Mouse (Mus musculus) stomach, embryonic 15.5 days (tissue): ENCODE data around the gene Rag2. TPM values are rescaled to one million over a fixed set of nuclear protein-coding genes. Genes with fewer than 3 reads are reported as not detected.

Source experiments
- ATAC-seq: fragments of 200-750 bp; cut with Nextera tagmentation; 2 replicates; pipeline ENCODE4 v1.8.0; 2017; ENCODE audit warnings: low read depth, moderate number of reproducible peaks, moderate TSS enrichment; ENCODE audit not compliant: insufficient read depth, low FRiP score
- H3K27ac ChIP-seq: fragments of 300-500 bp; sonication (generic); 2 replicates; pipeline ENCODE4 v1.5.1; 2015; ENCODE audit warnings: mild to moderate bottlenecking, inconsistent platforms
- H3K27me3 ChIP-seq: fragments of 300-500 bp; sonication (generic); replicated peaks from 2 replicates; pipeline ENCODE4 v1.6.1; 2015; ENCODE audit warnings: inconsistent platforms
- H3K36me3 ChIP-seq: fragments of 300-500 bp; sonication (generic); 2 replicates; pipeline ENCODE4 v1.6.1; 2015; ENCODE audit warnings: inconsistent platforms
- H3K4me1 ChIP-seq: fragments of 300-500 bp; sonication (generic); 2 replicates; pipeline ENCODE4 v1.6.1; 2015; ENCODE audit warnings: inconsistent platforms
- H3K4me2 ChIP-seq: fragments of 300-500 bp; sonication (generic); 2 replicates; pipeline ENCODE4 v1.6.1; 2015; ENCODE audit warnings: mild to moderate bottlenecking, inconsistent platforms
- H3K4me3 ChIP-seq: fragments of 300-500 bp; sonication (generic); replicated peaks from 2 replicates; pipeline ENCODE4 v1.5.1; 2015; ENCODE audit warnings: inconsistent platforms
- H3K9ac ChIP-seq: fragments of 300-500 bp; sonication (generic); 2 replicates; pipeline ENCODE4 v1.6.1; 2015; ENCODE audit warnings: inconsistent platforms
- H3K9me3 ChIP-seq: fragments of 300-500 bp; sonication (generic); 2 replicates; pipeline ENCODE4 v1.6.1; 2016; ENCODE audit warnings: inconsistent platforms
- WGBS: fragments of 180-500 bp; shearing (Covaris S2); methylation state at CpG from one replicate; pipeline ENCODE4 v1.1.7; 2015; 5-methylcytosine and 5-hydroxymethylcytosine counted together
- polyA plus RNA-seq: library from polyadenylated mRNA; unstranded; fragments of >200 nt; fragmentation: Nextera tagmentation; extraction: Ambion mirVana; gene quantifications from 2 replicates; pipeline ENCODE4 v1.2.1, GENCODE M21; 2015

Gene Rag2
- polyA plus RNA-seq, 1 experiment from 2014 or later, result 0.09 TPM

- H3K36me3 ChIP-seq, result no peaks in the 10 kb centered on the region
- 30% methylated on average over 8 of the region's 8 CpGs for WGBS
- no peaks in the 10 kb centered on the region for H3K9me3 ChIP-seq
- 0 out of 2 replicates have a peak overlapping the region, but pooled peaks have one; percentile 59 for H3K27ac ChIP-seq
- no peak for ATAC-seq
- H3K4me3 ChIP-seq, result no peak overlapping the region
- H3K27me3 ChIP-seq, result no peaks in the 10 kb centered on the region
- H3K9ac ChIP-seq, result no peak overlapping the region
- H3K4me1 ChIP-seq, result peaks cover 5% of the 10 kb centered on the region; the same call in 1 of the 2 replicates
- H3K4me2 ChIP-seq, result 0 out of 2 replicates have a peak overlapping the region, but pooled peaks have one; percentile 22
Measured at GRCm38 (mm10) chr2:101600703-101601102, 23.8 kb upstream of the Rag2 start.

GRCm38 (mm10) chr2:101603099-101603498 lies 21.4 kb upstream of the Rag2 start:
- 80% methylated on average over 1 of the region's 1 CpGs for WGBS
- H3K9me3 ChIP-seq, result no peaks in the 10 kb centered on the region
- no peak overlapping the region for H3K4me3 ChIP-seq
- no peaks in the 10 kb centered on the region for H3K36me3 ChIP-seq
- no peaks in the 10 kb centered on the region for H3K27me3 ChIP-seq
- peaks cover 5% of the 10 kb centered on the region; the same call in 1 of the 2 replicates for H3K4me1 ChIP-seq
- no peak overlapping the region for H3K4me2 ChIP-seq
- H3K27ac ChIP-seq, result no peak overlapping the region
- ATAC-seq, result no peak
- H3K9ac ChIP-seq, result no peak overlapping the region

- no peak for ATAC-seq
- Histone ChIP-seq H3K36me3 (0 out of 2 replicates have a peak, but pooled peaks cover 3% of the 10 kb centered on the region), H3K4me2 (no peak overlapping the region), H3K4me3 (no peak overlapping the region), H3K9me3 (no peaks in the 10 kb centered on the region), H3K9ac (no peak overlapping the region), H3K27ac (no peak overlapping the region), H3K27me3 (no peaks in the 10 kb centered on the region), H3K4me1 (no peaks in the 10 kb centered on the region)
- WGBS, result 80% methylated on average over 7 of the region's 7 CpGs
Measured at GRCm38 (mm10) chr2:101608232-101608894, 16.2 kb upstream of the Rag2 start.

GRCm38 (mm10) chr2:101610861-101611260 lies 13.7 kb upstream of the Rag2 start:
- Histone ChIP-seq H3K4me3 (no peak overlapping the region), H3K9me3 (no peaks in the 10 kb centered on the region), H3K36me3 (0 out of 2 replicates have a peak, but pooled peaks cover 3% of the 10 kb centered on the region), H3K27ac (no peak overlapping the region), H3K4me1 (no peaks in the 10 kb centered on the region), H3K27me3 (no peaks in the 10 kb centered on the region), H3K9ac (no peak overlapping the region), H3K4me2 (no peak overlapping the region)
- 92% methylated on average over 3 of the region's 3 CpGs for WGBS
- no peak for ATAC-seq

- no peak overlapping the region for H3K9ac ChIP-seq
- H3K27me3 ChIP-seq, result no peaks in the 10 kb centered on the region
- H3K4me1 ChIP-seq, result no peaks in the 10 kb centered on the region
- H3K4me2 ChIP-seq, result no peak overlapping the region
- 65% methylated on average over 10 of the region's 10 CpGs for WGBS
- H3K4me3 ChIP-seq, result no peak overlapping the region
- no peak overlapping the region for H3K27ac ChIP-seq
- ATAC-seq, result no peak
- no peaks in the 10 kb centered on the region for H3K36me3 ChIP-seq
- H3K9me3 ChIP-seq, result no peaks in the 10 kb centered on the region
Measured at GRCm38 (mm10) chr2:101615464-101616305, 8.8 kb upstream of the Rag2 start.

GRCm38 (mm10) chr2:101618373-101618772 lies 6.1 kb upstream of the Rag2 start:
- ATAC-seq, result no peak
- Histone ChIP-seq H3K9me3 (no peaks in the 10 kb centered on the region), H3K4me1 (no peaks in the 10 kb centered on the region), H3K27ac (no peak overlapping the region), H3K4me2 (no peak overlapping the region), H3K9ac (no peak overlapping the region), H3K4me3 (no peak overlapping the region), H3K36me3 (no peaks in the 10 kb centered on the region), H3K27me3 (no peaks in the 10 kb centered on the region)
- WGBS, result 81% methylated on average over 4 of the region's 4 CpGs

GRCm38 (mm10) chr2:101620899-101621298 lies 3.6 kb upstream of the Rag2 start:
- no peak overlapping the region for H3K27ac ChIP-seq
- no peaks in the 10 kb centered on the region for H3K27me3 ChIP-seq
- no peak overlapping the region for H3K4me2 ChIP-seq
- H3K36me3 ChIP-seq, result no peaks in the 10 kb centered on the region
- H3K9me3 ChIP-seq, result no peaks in the 10 kb centered on the region
- no peak overlapping the region for H3K9ac ChIP-seq
- H3K4me1 ChIP-seq, result no peaks in the 10 kb centered on the region
- no peak overlapping the region for H3K4me3 ChIP-seq
- WGBS, result 56% methylated on average over 3 of the region's 3 CpGs
- no peak for ATAC-seq

- H3K4me2 ChIP-seq, result no peak overlapping the region
- H3K27me3 ChIP-seq, result no peaks in the 10 kb centered on the region
- no peak overlapping the region for H3K4me3 ChIP-seq
- WGBS, result 69% methylated on average over 7 of the region's 7 CpGs
- H3K4me1 ChIP-seq, result no peaks in the 10 kb centered on the region
- H3K9ac ChIP-seq, result no peak overlapping the region
- no peak for ATAC-seq
- H3K36me3 ChIP-seq, result no peaks in the 10 kb centered on the region
- H3K27ac ChIP-seq, result no peak overlapping the region
- no peaks in the 10 kb centered on the region for H3K9me3 ChIP-seq
Measured at GRCm38 (mm10) chr2:101621611-101622010, 2.9 kb upstream of the Rag2 start.

GRCm38 (mm10) chr2:101623042-101623441 lies 1.5 kb upstream of the Rag2 start:
- Histone ChIP-seq H3K9me3 (no peaks in the 10 kb centered on the region), H3K4me2 (no peak overlapping the region), H3K27ac (no peak overlapping the region), H3K9ac (no peak overlapping the region), H3K4me1 (no peaks in the 10 kb centered on the region), H3K27me3 (no peaks in the 10 kb centered on the region), H3K36me3 (no peaks in the 10 kb centered on the region), H3K4me3 (no peak overlapping the region)
- no peak for ATAC-seq
- WGBS, result 85% methylated on average over 2 of the region's 2 CpGs

GRCm38 (mm10) chr2:101624011-101624410 lies 507 bp upstream of the Rag2 start:
- H3K36me3 ChIP-seq, result no peaks in the 10 kb centered on the region
- no peaks in the 10 kb centered on the region for H3K9me3 ChIP-seq
- WGBS, result 54% methylated on average over 2 of the region's 2 CpGs
- no peaks in the 10 kb centered on the region for H3K27me3 ChIP-seq
- no peak overlapping the region for H3K4me3 ChIP-seq
- ATAC-seq, result no peak
- no peak overlapping the region for H3K4me2 ChIP-seq
- H3K4me1 ChIP-seq, result no peaks in the 10 kb centered on the region
- H3K27ac ChIP-seq, result no peak overlapping the region
- no peak overlapping the region for H3K9ac ChIP-seq

- Histone ChIP-seq H3K27ac (no peak overlapping the region), H3K36me3 (no peaks in the 10 kb centered on the region), H3K4me2 (no peak overlapping the region), H3K9ac (no peak overlapping the region), H3K9me3 (no peaks in the 10 kb centered on the region), H3K4me3 (no peak overlapping the region), H3K27me3 (no peaks in the 10 kb centered on the region), H3K4me1 (no peaks in the 10 kb centered on the region)
- no peak for ATAC-seq
Measured at GRCm38 (mm10) chr2:101627227-101627626, 2.7 kb downstream of the Rag2 start.
